ENCODE assay signal across 16 mouse cellular contexts in the genomic region with DNA sequence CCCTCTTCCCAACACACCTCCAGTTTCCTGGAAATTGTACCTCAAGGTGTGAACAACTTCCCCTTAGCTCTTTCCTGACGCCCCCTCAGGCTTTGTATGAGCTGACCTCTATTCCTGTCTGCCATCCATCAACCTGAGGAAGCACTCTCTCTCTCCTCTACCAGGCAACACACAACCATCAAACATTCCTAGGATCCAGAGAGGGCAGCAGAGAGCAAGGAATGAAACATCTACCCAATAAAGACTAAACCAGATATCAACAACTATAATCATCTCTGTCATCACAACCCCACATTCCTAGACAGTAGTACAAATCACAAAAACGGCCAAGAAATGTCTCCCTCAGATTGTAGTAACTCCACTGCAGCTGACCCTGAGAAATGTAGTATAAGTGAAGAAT. TPM values are rescaled to one million over a fixed set of nuclear protein-coding genes. Genes with fewer than 3 reads are reported as not detected.
DNase-seq lines count a peak whose midpoint lies in the region; ATAC-seq and TF ChIP-seq lines count a peak whose summit lies in the region.
"Had no signal": no experiment of that assay in that cellular context is flagged by ENCODE, and none has a peak within 500 bp of the region (broad histone marks: within the 10 kb centered on the region; RNA-seq: fewer than 3 reads in every experiment).

No protein-coding gene starts in this region.

- 42% methylated on average over 2 of the region's 2 CpGs for WGBS in kidney, adult 2 months
- WGBS in lung, postnatal 0 days: 34% methylated on average over 2 of the region's 2 CpGs
- WGBS in lung, adult 2 months: 41% methylated on average over 2 of the region's 2 CpGs

- H3K4me2 ChIP-seq in lung, postnatal 0 days (replicated peaks; ENCODE audit: low read depth, low read length): no peak overlapping the region
- H3K4me2 ChIP-seq: embryonic facial prominence, embryonic 15.5 days; forebrain, embryonic 13.5 days; liver, embryonic 13.5 days; neural tube, embryonic 13.5 days had no signal

- DNase-seq in cerebellum, postnatal 10 days: peak; percentile 9 to 13
- DNase-seq in cerebellum, adult 8-10 months: no peak
- DNase-seq in kidney, adult 2 months: peak; percentile 5
- no peak for DNase-seq in kidney, adult 18-20 months
- DNase-seq in lung, postnatal 0 days (ENCODE audit: low spot score): peak; percentile 4
- no peak for DNase-seq in lung, adult 2 months
- peak; percentile 9 for DNase-seq in splenic B cell, adult 2 months (ENCODE audit: low read depth, low spot score)
- DNase-seq: cerebellum, adult 9-11 months; heart, postnatal 4 days; liver, embryonic 13.5 days had no signal

- H3K36me3 ChIP-seq in kidney, adult 2 months (ENCODE audit: control insufficient read depth, insufficient read depth, low read length): no peaks in the 10 kb centered on the region; the same call in 1 of the 2 replicates
- H3K36me3 ChIP-seq in lung, postnatal 0 days (ENCODE audit: insufficient read depth, low read length): 0 out of 2 replicates have a peak, but pooled peaks cover 7% of the 10 kb centered on the region
- H3K36me3 ChIP-seq in splenic B cell, adult 2 months (ENCODE audit: control insufficient read depth, insufficient read depth, low read length, poor library complexity, severe bottlenecking): no peaks in the 10 kb centered on the region; the same call in 1 of the 2 replicates
- H3K36me3 ChIP-seq: embryonic facial prominence, embryonic 15.5 days had no signal

- TF ChIP-seq POLR2A in kidney, adult 2 months (IDR thresholded peaks at IDR 0.05; ENCODE audit: low read depth, low read length): no peak
- no peak for TF ChIP-seq POLR2A in lung, adult 2 months (IDR thresholded peaks at IDR 0.05; ENCODE audit: borderline replicate concordance, extremely low read depth, low read depth, low read length)

- H3K4me1 ChIP-seq in kidney, adult 2 months (ENCODE audit: control insufficient read depth, insufficient read depth, low read length): no peaks in the 10 kb centered on the region
- H3K4me1 ChIP-seq in lung, postnatal 0 days (ENCODE audit: insufficient read depth, low read depth, low read length): no peaks in the 10 kb centered on the region
- no peaks in the 10 kb centered on the region for H3K4me1 ChIP-seq in lung, adult 2 months (ENCODE audit: control insufficient read depth, insufficient read depth, low read length)
- H3K4me1 ChIP-seq: embryonic facial prominence, embryonic 15.5 days; forebrain, embryonic 13.5 days; liver, embryonic 13.5 days; neural tube, embryonic 13.5 days had no signal

- H3K27ac ChIP-seq in kidney, adult 2 months (ENCODE audit: insufficient read depth, low read depth, low read length): no peak overlapping the region
- H3K27ac ChIP-seq in lung, postnatal 0 days (ENCODE audit: low read length): no peak overlapping the region
- H3K27ac ChIP-seq: embryonic facial prominence, embryonic 15.5 days; forebrain, embryonic 13.5 days; liver, embryonic 13.5 days; macrophage; neural tube, embryonic 13.5 days had no signal

- TF ChIP-seq EP300 in lung, postnatal 0 days (IDR thresholded peaks at IDR 0.05): no peak

- no peak overlapping the region for H3K9ac ChIP-seq in lung, postnatal 0 days (replicated peaks; ENCODE audit: low read depth)
- H3K9ac ChIP-seq: embryonic facial prominence, embryonic 15.5 days; forebrain, embryonic 13.5 days; liver, embryonic 13.5 days; neural tube, embryonic 13.5 days had no signal

- no peaks in the 10 kb centered on the region for H3K27me3 ChIP-seq in kidney, adult 2 months (replicated peaks; ENCODE audit: control insufficient read depth, insufficient read depth, low read length)
- no peaks in the 10 kb centered on the region for H3K27me3 ChIP-seq in lung, postnatal 0 days (replicated peaks; ENCODE audit: insufficient read depth, low read length)
- H3K27me3 ChIP-seq in splenic B cell, adult 2 months (ENCODE audit: control insufficient read depth, insufficient read depth, low read length, poor library complexity, severe bottlenecking): no peaks in the 10 kb centered on the region
- H3K27me3 ChIP-seq: embryonic facial prominence, embryonic 15.5 days; forebrain, embryonic 13.5 days; liver, embryonic 13.5 days; neural tube, embryonic 13.5 days had no signal

- no peak for ATAC-seq in lung, postnatal 0 days
- ATAC-seq in activated CD4-positive, CD25-positive, alpha-beta regulatory T cell, adult 4 months: no peak
- ATAC-seq: forebrain, embryonic 13.5 days; midbrain, embryonic 16.5 days had no signal

- TF ChIP-seq CTCF in kidney, adult 2 months (conservative IDR thresholded peaks at IDR 0.05; ENCODE audit: insufficient read depth, insufficient read length, low read depth, low read length): no peak
- TF ChIP-seq CTCF in lung, postnatal 0 days (IDR thresholded peaks at IDR 0.05): peak; percentile 52
- TF ChIP-seq CTCF in lung, adult 2 months (IDR thresholded peaks at IDR 0.05; ENCODE audit: insufficient read depth, low read length): no peak

- no peaks in the 10 kb centered on the region for H3K9me3 ChIP-seq in lung, postnatal 0 days (ENCODE audit: low read length)
- H3K9me3 ChIP-seq: embryonic facial prominence, embryonic 15.5 days; forebrain, embryonic 13.5 days; liver, embryonic 13.5 days; neural tube, embryonic 13.5 days had no signal

- no peak overlapping the region for H3K4me3 ChIP-seq in kidney, adult 2 months (ENCODE audit: insufficient read depth, low read depth, low read length)
- H3K4me3 ChIP-seq in lung, postnatal 0 days (ENCODE audit: low read depth, low read length): no peak overlapping the region
- H3K4me3 ChIP-seq in lung, adult 2 months (replicated peaks; ENCODE audit: extremely low read depth, low read depth, low read length): no peak overlapping the region
- H3K4me3 ChIP-seq: embryonic facial prominence, embryonic 15.5 days; forebrain, embryonic 13.5 days; liver, embryonic 13.5 days; neural tube, embryonic 13.5 days had no signal

RNA-seq across cellular contexts. Expression of a gene that starts 52.0 kb away (rescaled TPM):
- 3.5 and 4.2 TPM in 2 replicates for polyA plus RNA-seq in kidney, adult 2 months (2012; rRNA removed)
- polyA plus RNA-seq in lung, postnatal 0 days (2015; fragmentation: Nextera tagmentation; extraction: Ambion mirVana): 8.2 and 10.6 TPM in 2 replicates
- polyA plus RNA-seq in lung, adult 2 months (2012; rRNA removed): 1.8 and 4.1 TPM in 2 replicates
- polyA plus RNA-seq in activated CD4-positive, CD25-positive, alpha-beta regulatory T cell, adult 4 months (2017; shearing (Covaris generic)): 10 to 100 TPM; 33.4 to 43.5 TPM

Comparison
In these comparisons a context has a peak if more than half of its experiments do, and no peak if none do; other contexts are left out.
1. DNase-seq: peak in cerebellum, postnatal 10 days (2 of 2), kidney, adult 2 months (single experiment), lung, postnatal 0 days (single experiment) and splenic B cell, adult 2 months (single experiment); none in cerebellum, adult 8-10 months (single experiment), kidney, adult 18-20 months (single experiment) and lung, adult 2 months (single experiment).